Mouse (Mus musculus) cortical plate, adult 2 months (tissue): ENCODE results near the gene Scnn1g. TPM values are rescaled to one million over a fixed set of nuclear protein-coding genes. Genes with fewer than 3 reads are reported as not detected.

Experiments
- H3K27ac ChIP-seq: fragments of 200-500 bp; 2 replicates; pipeline ENCODE4 v1.5.1; 2012; ENCODE audit warnings: low read length, control low read depth, inconsistent platforms; ENCODE audit not compliant: insufficient read depth
- H3K4me1 ChIP-seq: fragments of 200-500 bp; 2 replicates; pipeline ENCODE4 v1.6.1; 2011; ENCODE audit warnings: low read length; ENCODE audit not compliant: control insufficient read depth, insufficient read depth
- H3K4me3 ChIP-seq: fragments of 200-500 bp; 2 replicates; pipeline ENCODE4 v1.5.1; 2011; ENCODE audit warnings: mild to moderate bottlenecking, low read length, control low read depth; ENCODE audit not compliant: insufficient read depth
- CTCF ChIP-seq: fragments of 200-500 bp; IDR thresholded peaks from 2 replicates; pipeline ENCODE4 v1.5.1; 2011; ENCODE audit warnings: mild to moderate bottlenecking, control low read depth, low read length; ENCODE audit not compliant: insufficient read depth; ENCODE audit errors: extremely low read depth
- POLR2A ChIP-seq: fragments of 200-500 bp; IDR thresholded peaks from 2 replicates; pipeline ENCODE4 v1.6.1; 2011; ENCODE audit warnings: mild to moderate bottlenecking, low read length, control low read depth; ENCODE audit not compliant: insufficient read depth; ENCODE audit errors: extremely low read depth
- polyA plus RNA-seq: library from polyadenylated mRNA; depleted of rRNA; stranded (reverse); fragments of >200 nt; gene quantifications from 2 replicates; pipeline ENCODE4 v1.2.3, GENCODE M21; 2012

Scnn1g gene
- polyA plus RNA-seq, 1 experiment: 0.27 TPM

DNA sequence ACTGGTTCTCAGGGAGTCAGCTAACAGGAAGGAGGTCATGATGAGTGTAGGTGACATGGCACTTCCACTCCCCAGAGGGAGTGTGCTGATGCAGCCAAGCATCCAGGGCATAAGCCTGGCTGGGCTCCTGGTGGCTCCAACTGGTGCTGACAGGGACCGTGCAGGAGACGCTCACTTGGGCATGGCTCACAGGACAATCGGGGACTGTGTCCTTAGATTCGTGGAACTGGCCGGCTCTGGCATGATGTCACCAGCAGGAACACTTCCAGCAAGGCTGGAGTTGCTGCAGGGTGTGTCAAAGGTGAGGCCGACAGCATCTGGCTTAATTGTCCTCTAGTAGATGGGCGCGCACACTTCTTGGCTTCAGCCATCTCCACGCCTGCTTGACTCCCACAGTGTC, 34.7 kb downstream of the Scnn1g start:
- H3K4me1 ChIP-seq: no peaks in the 10 kb centered on the region
- no peak overlapping the region for H3K4me3 ChIP-seq
- no peak overlapping the region for H3K27ac ChIP-seq
- TF ChIP-seq CTCF (no peak), POLR2A (no peak)

DNA sequence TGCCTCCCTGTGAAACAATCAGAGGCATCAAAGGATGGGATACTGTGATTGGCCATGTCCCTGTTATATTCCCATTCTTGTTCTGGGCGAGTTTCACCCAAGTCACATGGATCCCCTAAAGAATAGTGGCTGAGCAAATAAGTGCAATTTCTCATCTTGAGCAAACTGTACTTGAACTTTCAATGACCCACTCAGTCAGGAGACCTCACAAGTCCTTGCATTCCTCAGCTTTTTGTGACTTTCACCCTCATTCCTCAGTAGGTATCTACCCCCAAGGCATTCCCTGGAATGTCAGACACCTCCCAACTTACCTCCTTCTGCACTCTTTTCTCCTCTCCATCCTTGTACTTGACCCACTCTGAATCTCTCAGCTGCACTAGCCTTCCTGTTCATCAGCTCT, 44.3 kb downstream of the Scnn1g start:
- Histone ChIP-seq H3K4me1 (no peaks in the 10 kb centered on the region), H3K27ac (no peak overlapping the region), H3K4me3 (no peak overlapping the region)
- TF ChIP-seq CTCF (no peak), POLR2A (no peak)

DNA sequence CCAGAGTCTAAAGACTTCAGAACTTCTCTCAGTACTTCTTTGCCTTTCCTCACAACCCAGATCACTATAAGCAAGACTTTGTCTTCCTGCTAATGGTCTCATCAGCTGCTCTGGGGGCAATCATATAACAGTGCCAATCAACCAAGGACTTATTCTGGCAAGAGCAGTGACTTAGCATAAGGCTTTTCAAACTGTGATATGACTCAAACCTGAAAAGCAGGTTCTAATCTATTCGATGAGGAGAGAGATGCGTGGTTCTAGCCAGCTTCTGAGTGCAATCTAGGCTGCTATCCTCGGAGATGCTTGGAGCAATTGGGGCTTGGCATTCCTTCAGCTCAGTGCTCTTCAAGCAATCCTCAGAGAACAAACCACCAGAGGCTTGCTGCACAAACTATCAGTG, 44.7 kb downstream of the Scnn1g start:
- TF ChIP-seq POLR2A (no peak), CTCF (no peak)
- Histone ChIP-seq H3K27ac (no peak overlapping the region), H3K4me3 (no peak overlapping the region), H3K4me1 (no peaks in the 10 kb centered on the region)

- H3K4me1 ChIP-seq: no peaks in the 10 kb centered on the region
- TF ChIP-seq POLR2A (no peak), CTCF (no peak)
- no peak overlapping the region for H3K4me3 ChIP-seq
- H3K27ac ChIP-seq: no peak overlapping the region
These were observed 45.1 kb downstream of the Scnn1g start for GRCm38 (mm10) chr7:121779409-121779808.

DNA sequence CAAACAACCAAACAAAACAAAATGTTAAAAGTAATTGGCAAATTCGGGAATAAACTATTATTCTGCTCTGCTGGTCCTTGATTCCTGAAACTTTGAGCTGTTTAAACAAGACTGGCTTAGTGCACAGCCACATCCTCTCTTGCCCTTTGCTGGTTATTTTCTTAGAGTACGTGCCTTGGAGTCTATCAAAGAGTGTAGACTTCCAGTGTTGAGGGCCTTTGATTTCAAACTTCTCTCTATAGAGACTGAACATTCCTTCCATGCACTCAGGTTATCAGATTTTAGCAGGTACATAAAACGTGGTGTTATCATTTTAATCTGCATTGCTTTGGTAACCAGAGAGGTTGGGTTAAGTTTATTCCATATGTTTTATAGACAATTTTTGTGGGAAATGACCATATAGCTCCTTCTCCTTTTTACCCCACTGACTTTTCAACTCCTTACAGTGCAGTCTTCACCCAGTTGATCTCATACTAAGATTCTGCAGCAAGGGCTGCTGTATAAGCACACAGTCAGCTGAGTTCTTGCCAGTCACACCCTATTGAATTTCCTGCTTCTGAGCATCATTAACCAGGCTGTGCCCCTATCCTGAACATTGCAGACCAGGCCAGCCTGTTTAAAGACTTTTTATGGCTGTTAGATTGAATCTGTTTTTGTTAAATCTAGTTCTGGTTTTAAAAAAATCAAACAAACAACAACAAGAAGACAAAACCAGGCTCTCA, 48.1 kb downstream of the Scnn1g start:
- no peak overlapping the region for H3K4me3 ChIP-seq
- no peak overlapping the region for H3K27ac ChIP-seq
- no peak for TF ChIP-seq POLR2A
- no peaks in the 10 kb centered on the region for H3K4me1 ChIP-seq

- no peak overlapping the region for H3K27ac ChIP-seq
- TF ChIP-seq POLR2A (no peak), CTCF (no peak)
- no peaks in the 10 kb centered on the region for H3K4me1 ChIP-seq
- no peak overlapping the region for H3K4me3 ChIP-seq
These were observed 51.5 kb downstream of the Scnn1g start for GRCm38 (mm10) chr7:121785651-121786228.

DNA sequence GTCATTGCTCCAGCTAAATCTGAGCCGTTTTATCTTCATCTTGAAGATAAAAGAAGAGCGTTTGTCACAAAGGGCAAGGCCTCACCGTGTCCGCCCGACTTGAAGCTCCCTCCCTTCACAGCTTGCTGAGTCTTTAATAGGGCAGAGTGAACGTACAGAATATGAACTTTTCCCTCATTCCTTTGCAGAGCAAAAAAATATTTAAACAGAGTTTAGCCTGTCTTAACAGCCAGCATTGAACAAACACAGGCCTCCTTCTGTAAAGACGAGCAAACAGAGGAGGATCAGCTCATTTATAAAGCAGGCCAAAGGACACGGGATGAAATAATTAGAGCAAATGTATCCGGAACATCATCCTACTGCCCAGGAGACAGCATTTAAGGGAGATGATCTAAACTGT, 63.5 kb downstream of the Scnn1g start:
- H3K4me3 ChIP-seq: no peak overlapping the region

GRCm38 (mm10) chr7:121802471-121802870, 68.2 kb downstream of the Scnn1g start:
- Histone ChIP-seq H3K27ac (no peak overlapping the region), H3K4me3 (no peak overlapping the region), H3K4me1 (no peaks in the 10 kb centered on the region)
- TF ChIP-seq CTCF: no peak

More for the DNA sequence above, 63.5 kb downstream of the Scnn1g start:
- H3K27ac ChIP-seq: no peak overlapping the region
- TF ChIP-seq CTCF (no peak), POLR2A (no peak)
- H3K4me1 ChIP-seq: no peaks in the 10 kb centered on the region

DNA sequence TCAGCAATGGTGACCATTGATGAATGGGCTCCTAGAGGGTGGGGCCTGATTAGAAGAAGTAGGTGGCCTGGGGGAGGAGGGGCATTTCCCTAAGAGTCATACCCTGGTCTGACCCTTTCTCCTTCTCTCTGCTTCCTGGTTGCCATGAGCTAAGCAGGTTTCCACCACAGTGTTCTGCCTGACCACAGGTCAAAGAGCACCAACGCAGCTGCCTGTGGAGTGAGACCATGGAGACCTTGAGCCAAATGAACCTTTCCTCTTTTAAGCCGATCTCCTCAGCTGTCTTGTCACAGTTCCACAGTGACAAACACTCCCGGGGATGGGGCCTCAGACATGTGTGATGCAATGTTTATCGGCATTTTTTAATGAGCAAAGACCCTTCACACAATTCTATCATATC, 68.7 kb downstream of the Scnn1g start:
- H3K27ac ChIP-seq: no peak overlapping the region
- no peak overlapping the region for H3K4me3 ChIP-seq
- TF ChIP-seq POLR2A: no peak
- TF ChIP-seq CTCF: no peak

DNA sequence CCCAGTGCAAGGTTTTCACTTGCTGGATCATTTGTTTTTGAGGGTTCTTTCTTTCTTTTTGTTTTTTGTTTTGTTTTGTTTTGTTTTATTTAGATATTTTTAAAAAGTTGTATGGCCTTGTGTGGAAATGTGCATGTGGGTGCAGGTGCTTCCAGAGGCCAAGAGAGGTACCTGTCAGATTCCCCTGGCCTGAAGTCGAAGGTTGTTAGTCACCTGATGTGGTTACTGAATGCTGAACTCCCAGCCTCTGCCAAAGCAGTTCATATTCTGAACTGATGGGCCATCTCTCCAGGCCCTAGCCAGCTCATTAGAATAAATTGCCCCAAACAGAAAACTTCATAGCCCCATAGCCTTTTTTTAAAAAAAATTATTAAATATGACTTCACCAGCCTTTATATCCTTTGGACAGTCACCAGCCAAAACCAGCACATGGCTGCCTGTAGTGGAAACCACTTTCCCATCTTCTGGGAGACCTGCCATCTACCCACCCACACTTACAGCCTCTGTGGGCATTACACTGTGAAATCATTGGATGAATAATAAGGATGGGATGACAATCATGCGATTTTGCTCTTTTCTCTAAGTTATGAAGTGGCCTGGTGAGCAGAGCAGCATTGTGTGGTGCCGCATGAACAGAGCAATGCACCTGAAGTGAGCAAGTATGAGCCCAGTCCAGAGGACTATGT, 71.7 kb downstream of the Scnn1g start:
- Histone ChIP-seq H3K27ac (no peak overlapping the region), H3K4me1 (no peaks in the 10 kb centered on the region)
- TF ChIP-seq CTCF (no peak), POLR2A (no peak)

More for the DNA sequence above, 68.7 kb downstream of the Scnn1g start:
- no peaks in the 10 kb centered on the region for H3K4me1 ChIP-seq

More for the DNA sequence above, 71.7 kb downstream of the Scnn1g start:
- H3K4me3 ChIP-seq: no peak overlapping the region
